In the genomic region with DNA sequence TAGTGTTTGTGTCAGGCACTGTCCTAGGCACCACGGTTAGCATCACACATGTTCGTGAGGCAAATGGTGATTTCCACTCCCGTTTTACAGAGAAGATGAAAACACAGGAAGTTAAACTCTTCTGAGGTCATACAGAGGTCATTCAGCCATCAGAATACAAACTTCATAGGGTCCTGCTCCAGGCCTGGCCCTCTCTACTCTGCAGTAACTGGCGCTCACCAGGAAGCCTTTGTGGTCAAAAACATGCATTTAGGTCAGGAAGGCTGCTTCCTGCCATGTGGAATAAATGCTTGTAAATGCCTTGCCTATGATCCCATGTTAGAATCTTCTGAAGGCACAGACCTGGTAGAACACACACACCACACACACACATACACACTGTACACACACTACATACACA, we compare ENCODE assay signal across 12 mouse cellular contexts.
"Had no signal": no experiment of that assay in that cellular context is flagged by ENCODE, and none has a peak within 500 bp of the region (broad histone marks: within the 10 kb centered on the region; RNA-seq: fewer than 3 reads in every experiment).

No protein-coding gene starts in this region.

- H3K9me3 ChIP-seq: limb, embryonic 10.5 days; midbrain, embryonic 15.5 days; neural tube, embryonic 13.5 days had no signal

- H3K4me2 ChIP-seq: kidney, embryonic 15.5 days; midbrain, embryonic 11.5 days; midbrain, embryonic 15.5 days; neural tube, embryonic 13.5 days had no signal

- DNase-seq: kidney, adult 18-20 months; kidney, postnatal 14 days; lung, adult 18-20 months; retina, postnatal 1 day; right cerebral cortex, postnatal 25 days; thymus, postnatal 36 days had no signal

- H3K4me3 ChIP-seq: kidney, embryonic 15.5 days; left cerebral cortex, adult 2 months; limb, embryonic 10.5 days; midbrain, embryonic 15.5 days; neural tube, embryonic 13.5 days had no signal

- H3K9ac ChIP-seq: kidney, embryonic 15.5 days; midbrain, embryonic 15.5 days; neural tube, embryonic 13.5 days had no signal

- H3K27ac ChIP-seq: kidney, embryonic 15.5 days; left cerebral cortex, adult 2 months; limb, embryonic 10.5 days; midbrain, embryonic 15.5 days; neural tube, embryonic 13.5 days had no signal

- H3K27me3 ChIP-seq: kidney, embryonic 15.5 days; midbrain, embryonic 15.5 days; neural tube, embryonic 13.5 days had no signal

- H3K36me3 ChIP-seq: kidney, embryonic 15.5 days; limb, embryonic 10.5 days; midbrain, embryonic 15.5 days; neural tube, embryonic 13.5 days had no signal

- ATAC-seq: midbrain, embryonic 15.5 days had no signal
